Mouse (Mus musculus) megakaryocyte, embryonic 14.5 days (primary cell): ENCODE results near the gene Fam189a1. TPM values are rescaled to one million over a fixed set of nuclear protein-coding genes. Genes with fewer than 3 reads are reported as not detected.

ENCODE experiments used
- H3K27me3 ChIP-seq: replicated peaks from 2 replicates; pipeline ENCODE3; 2012; ENCODE audit warnings: inconsistent platforms
- H3K36me3 ChIP-seq: replicated peaks from 2 replicates; pipeline ENCODE3; 2012; ENCODE audit warnings: low read length, inconsistent platforms, mixed read lengths
- H3K4me1 ChIP-seq: 2 replicates; pipeline ENCODE4 v1.6.1; 2012; ENCODE audit warnings: inconsistent platforms
- H3K4me3 ChIP-seq: replicated peaks from 2 replicates; pipeline ENCODE3; 2012; ENCODE audit warnings: moderate library complexity, mild to moderate bottlenecking, inconsistent platforms
- H3K9me3 ChIP-seq: 2 replicates; pipeline ENCODE4 v1.6.1; 2012; ENCODE audit warnings: inconsistent platforms
- FLI1 ChIP-seq: IDR thresholded peaks from 2 replicates; pipeline ENCODE4 v1.6.1; 2012; ENCODE audit warnings: low read length, inconsistent platforms, mixed read lengths
- GATA1 ChIP-seq: IDR thresholded peaks from 3 replicates; pipeline ENCODE4 v1.6.1; 2012; ENCODE audit warnings: mixed read lengths, low read length, inconsistent platforms, borderline replicate concordance
- polyA plus RNA-seq: library from polyadenylated mRNA; stranded (reverse); fragments of >175 nt; gene quantifications from 2 replicates; pipeline ENCODE4 v1.2.3, GENCODE M21; 2012; ENCODE audit warnings: low replicate concordance; ENCODE audit not compliant: insufficient read depth

The Fam189a1 gene
- polyA plus RNA-seq, 1 experiment: not detected

DNA sequence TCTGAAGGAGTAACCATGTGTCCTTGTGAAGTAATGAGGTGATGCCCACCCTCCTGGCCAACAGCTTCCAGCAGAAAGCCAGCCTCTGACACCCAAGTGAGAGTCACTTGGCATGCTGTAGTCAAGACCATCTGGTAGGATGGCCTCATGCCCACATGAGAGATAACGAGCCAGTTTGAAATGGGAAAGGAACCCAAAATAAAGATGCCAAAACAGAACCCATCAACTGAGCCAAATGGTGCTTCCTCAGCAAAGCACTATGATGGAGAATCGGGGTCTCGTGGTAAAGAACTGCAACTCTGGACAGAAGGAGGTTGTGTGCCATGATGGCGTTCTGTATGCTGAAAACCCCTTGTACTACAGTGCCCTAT lies 51.3 kb downstream of the Fam189a1 start:
- Histone ChIP-seq H3K36me3 (no peaks in the 10 kb centered on the region), H3K9me3 (peaks cover 28% of the 10 kb centered on the region), H3K4me3 (no peak overlapping the region), H3K27me3 (no peaks in the 10 kb centered on the region), H3K4me1 (no peaks in the 10 kb centered on the region)
- TF ChIP-seq FLI1 (no peak), GATA1 (no peak)

DNA sequence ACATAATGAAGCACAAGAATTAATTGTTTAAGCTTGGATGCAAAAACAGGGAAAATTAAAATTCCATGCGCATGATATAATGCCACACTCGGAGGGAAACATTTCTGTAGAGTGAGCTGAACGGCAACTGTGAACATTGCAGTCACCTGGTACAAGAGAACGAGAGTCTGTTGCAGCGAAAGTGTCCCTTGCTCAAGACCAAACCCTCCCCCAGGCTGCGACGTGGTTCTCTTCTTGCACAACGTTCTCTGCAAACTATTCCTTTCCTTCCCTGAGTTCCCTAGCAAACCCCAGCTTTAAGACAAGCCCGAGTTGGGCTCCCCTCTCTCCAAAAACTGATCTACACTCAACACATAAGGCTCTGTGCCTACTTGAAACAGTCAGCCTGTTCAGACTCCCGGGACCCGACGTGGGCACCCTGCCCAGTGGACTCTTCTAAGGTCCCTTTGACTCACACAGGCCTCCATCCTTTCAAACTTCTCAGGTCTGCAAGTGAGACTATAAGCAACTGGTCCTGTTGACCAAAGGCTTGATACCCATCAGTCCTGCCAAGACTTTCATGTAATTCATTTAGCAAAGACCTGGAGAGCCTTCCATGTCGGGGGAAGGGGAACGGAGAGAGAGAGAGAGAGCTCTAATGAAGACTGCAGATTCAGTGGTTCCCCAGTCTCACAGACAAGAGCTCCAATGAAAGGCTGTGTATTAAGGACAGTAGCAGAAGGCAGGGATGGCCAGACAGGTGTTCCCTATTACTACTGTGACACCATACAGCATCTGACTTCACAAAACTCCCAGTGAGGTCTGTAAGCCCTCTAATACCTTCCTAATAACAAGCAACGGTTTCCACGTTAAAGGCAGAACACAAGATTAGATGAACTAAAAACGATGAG lies 51.9 kb downstream of the Fam189a1 start:
- Histone ChIP-seq H3K4me3 (no peak overlapping the region), H3K36me3 (no peaks in the 10 kb centered on the region), H3K9me3 (peaks cover 22% of the 10 kb centered on the region), H3K27me3 (no peaks in the 10 kb centered on the region), H3K4me1 (no peaks in the 10 kb centered on the region)
- no peak for TF ChIP-seq FLI1

DNA sequence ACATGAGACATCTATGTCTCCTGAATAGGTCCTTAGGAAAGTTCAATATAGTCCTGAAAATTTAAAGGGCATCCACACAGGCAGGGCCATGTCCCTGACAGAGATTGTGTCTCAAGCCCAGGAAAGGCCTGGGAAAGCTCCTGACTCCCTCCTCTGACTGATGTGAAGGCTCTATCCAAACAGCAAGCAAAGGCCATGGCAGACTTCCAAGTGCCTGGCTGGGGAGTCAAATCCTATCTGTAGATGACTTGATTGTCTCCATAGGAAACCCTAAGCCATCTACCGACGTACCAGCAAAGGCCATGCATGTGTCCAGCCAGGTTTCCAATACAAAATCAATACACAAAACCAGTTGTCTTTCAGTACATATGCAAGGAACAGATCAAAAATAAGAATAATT lies 54.7 kb downstream of the Fam189a1 start:
- Histone ChIP-seq H3K4me3 (no peak overlapping the region), H3K4me1 (no peaks in the 10 kb centered on the region), H3K9me3 (peaks cover 25% of the 10 kb centered on the region; the same call in 1 of the 2 replicates), H3K36me3 (no peaks in the 10 kb centered on the region), H3K27me3 (no peaks in the 10 kb centered on the region)
- TF ChIP-seq GATA1: no peak
- no peak for TF ChIP-seq FLI1

DNA sequence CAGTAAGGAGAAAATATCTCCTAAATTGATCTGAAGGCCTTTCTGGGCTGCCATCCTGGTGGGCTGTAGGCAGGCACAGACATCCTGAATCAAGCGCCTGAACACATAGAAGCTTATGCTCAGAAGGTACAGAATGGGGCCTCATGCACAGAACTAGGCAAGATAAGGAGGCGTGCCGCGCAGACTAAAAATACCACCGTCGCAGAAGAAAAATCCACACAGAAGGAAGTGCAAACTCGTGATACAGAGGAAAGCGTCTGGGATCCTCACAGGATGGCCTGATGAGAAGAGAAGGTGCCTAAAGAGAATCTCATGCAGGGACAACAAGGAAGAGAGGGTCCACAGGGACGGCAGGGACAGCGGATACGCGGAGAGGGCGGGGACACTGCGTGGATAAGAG lies 58.7 kb downstream of the Fam189a1 start:
- Histone ChIP-seq H3K9me3 (peaks cover 19% of the 10 kb centered on the region; the same call in 1 of the 2 replicates), H3K36me3 (no peaks in the 10 kb centered on the region), H3K4me1 (no peaks in the 10 kb centered on the region), H3K4me3 (no peak overlapping the region), H3K27me3 (no peaks in the 10 kb centered on the region)
- TF ChIP-seq FLI1: no peak
- no peak for TF ChIP-seq GATA1

DNA sequence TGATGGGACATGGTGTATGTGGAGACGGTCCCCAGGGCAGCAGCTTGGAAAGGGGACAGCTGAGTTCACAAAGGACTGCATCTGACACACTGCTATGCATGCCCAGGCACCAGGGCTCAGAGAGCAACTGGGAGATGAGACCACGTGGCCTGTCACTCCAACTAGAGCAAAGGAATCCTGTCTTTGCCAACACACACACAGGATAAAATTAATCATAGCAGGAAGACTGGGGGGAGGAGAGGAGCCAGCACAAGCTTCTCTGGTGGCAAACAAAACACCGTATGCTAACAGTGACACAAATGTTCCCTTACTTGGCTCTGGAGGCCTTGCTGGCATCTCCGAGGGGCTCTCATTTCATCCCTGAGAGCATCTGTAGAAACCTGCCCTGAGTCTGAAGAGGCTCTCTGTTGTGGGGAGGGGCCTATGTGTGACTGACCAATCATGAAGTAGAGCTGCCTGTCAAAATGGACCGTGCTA lies 60.7 kb downstream of the Fam189a1 start:
- Histone ChIP-seq H3K27me3 (no peaks in the 10 kb centered on the region), H3K4me3 (no peak overlapping the region), H3K4me1 (no peaks in the 10 kb centered on the region), H3K36me3 (no peaks in the 10 kb centered on the region), H3K9me3 (peaks cover 30% of the 10 kb centered on the region)
- TF ChIP-seq FLI1: no peak
- TF ChIP-seq GATA1: no peak

DNA sequence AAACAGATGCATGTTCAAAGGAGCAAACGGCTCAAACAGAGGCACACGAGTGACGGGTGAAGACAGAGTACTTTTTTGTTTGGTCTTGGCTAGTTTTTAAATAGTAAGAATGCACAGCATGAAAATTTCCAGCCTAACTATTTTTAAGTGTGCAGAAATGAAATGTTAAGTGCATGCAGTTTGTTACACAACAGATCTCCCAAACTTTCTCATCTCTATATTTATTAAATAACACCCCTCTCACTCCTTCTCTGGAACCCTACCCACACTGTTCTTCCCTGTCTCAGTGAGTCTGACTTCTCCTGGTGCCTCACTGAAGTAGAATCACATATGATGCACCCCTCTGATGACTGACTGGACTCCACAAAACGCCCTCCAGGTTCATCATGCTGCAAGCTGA lies 63.1 kb downstream of the Fam189a1 start:
- H3K9me3 ChIP-seq: peaks cover 29% of the 10 kb centered on the region
- H3K36me3 ChIP-seq: no peaks in the 10 kb centered on the region
- TF ChIP-seq FLI1 (no peak), GATA1 (no peak)
- no peaks in the 10 kb centered on the region for H3K4me1 ChIP-seq
- H3K27me3 ChIP-seq: no peaks in the 10 kb centered on the region
- H3K4me3 ChIP-seq: no peak overlapping the region

DNA sequence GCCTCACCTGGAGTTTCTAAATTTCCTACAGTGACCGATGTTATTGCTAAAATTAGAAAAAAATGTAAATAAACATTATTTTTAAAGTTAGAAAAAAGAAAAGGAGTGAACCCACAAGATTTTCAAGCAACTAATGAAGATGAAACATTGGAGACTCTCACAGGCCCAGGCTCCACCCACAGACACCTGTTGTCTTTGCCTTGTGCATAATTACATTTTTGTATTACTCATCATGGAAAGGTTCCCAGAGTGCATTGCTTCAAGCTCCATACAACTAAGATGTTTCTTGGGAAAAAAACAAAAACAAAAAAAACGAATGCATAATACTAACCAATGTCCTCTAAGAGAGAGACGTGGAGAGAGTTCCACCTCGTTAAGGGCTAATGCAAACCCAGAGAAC lies 64.9 kb downstream of the Fam189a1 start:
- Histone ChIP-seq H3K4me3 (no peak overlapping the region), H3K36me3 (no peaks in the 10 kb centered on the region), H3K27me3 (no peaks in the 10 kb centered on the region), H3K4me1 (no peaks in the 10 kb centered on the region), H3K9me3 (peaks cover 22% of the 10 kb centered on the region)
- TF ChIP-seq FLI1: no peak
- TF ChIP-seq GATA1: no peak

DNA sequence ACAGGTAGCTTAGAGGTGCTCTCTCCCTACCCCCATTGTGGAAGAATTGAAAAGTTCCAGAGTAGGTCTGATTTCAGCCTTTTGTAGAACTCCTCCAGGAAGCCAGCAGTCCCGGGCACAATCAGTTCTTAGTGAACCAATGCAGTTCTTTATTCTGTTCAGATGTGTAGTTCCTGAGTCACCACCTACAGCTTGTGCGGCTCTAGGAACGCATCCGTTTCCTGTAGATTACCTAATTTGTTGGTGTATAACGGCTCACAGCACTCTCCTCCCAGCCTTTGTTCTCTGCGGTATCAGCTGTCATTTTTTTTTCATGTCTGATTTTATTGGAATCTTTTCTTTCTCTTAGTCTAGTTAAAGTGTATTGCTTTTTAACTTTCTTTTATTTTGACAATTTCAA lies 70.4 kb downstream of the Fam189a1 start:
- Histone ChIP-seq H3K27me3 (no peaks in the 10 kb centered on the region), H3K9me3 (0 out of 2 replicates have a peak, but pooled peaks cover 4% of the 10 kb centered on the region), H3K4me3 (no peak overlapping the region), H3K36me3 (no peaks in the 10 kb centered on the region), H3K4me1 (no peaks in the 10 kb centered on the region)
- no peak for TF ChIP-seq GATA1
- no peak for TF ChIP-seq FLI1

DNA sequence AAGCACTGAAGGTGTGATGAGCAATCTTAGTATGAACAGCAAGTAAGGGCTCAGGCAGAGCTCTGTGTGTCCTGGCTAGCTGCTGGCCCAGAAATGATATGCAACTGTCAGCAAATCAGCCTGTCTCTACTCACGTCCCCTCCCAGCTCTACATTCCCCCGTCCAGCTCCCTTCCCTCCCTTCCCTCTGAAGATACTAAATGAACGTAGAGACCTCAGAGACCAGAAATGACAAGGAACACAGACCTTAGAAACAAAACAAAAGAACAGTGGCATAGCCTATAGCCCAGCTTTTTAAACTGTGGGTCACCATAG lies 73.6 kb downstream of the Fam189a1 start:
- Histone ChIP-seq H3K4me1 (no peaks in the 10 kb centered on the region), H3K9me3 (peaks cover 9% of the 10 kb centered on the region), H3K4me3 (no peak overlapping the region), H3K27me3 (no peaks in the 10 kb centered on the region), H3K36me3 (no peaks in the 10 kb centered on the region)
- TF ChIP-seq GATA1 (no peak), FLI1 (no peak)

DNA sequence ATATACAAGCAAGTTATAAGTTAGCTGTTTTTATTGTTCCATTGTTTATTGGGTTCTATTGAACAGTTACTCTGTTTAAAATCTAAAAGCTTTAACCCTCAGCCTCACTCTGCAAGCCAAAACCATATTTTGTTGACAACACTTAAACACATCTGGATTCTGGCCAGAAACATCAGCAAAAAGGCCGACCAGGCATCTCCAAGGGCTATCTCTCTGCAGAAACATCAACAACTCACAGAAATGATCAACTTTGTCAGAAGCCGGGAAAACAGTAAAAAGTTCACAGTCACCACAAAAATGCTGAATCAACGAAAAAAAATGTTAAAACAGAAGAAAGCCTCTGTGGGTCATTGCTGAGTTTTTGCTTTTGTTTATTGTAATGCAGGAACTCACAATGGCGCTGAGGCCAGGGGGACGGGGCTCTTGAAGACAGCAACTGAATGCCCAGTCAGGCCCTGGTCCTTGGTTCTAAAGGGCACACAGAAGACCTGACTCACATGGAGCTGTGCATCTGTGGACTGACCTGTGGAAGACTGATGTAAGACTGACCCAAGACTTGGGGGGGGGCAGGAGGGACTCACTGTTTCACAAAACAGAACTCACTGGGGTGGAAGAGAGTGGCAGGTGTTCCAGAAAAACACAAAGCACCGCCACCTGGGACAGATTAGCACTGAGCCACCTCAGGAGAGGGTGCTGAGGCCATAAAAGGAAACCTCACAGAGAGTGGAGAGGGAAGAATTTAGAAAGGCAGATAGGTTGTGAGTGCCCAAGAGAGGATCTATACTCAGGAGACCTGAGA lies 74.2 kb downstream of the Fam189a1 start:
- Histone ChIP-seq H3K9me3 (peaks cover 12% of the 10 kb centered on the region), H3K4me1 (no peaks in the 10 kb centered on the region), H3K27me3 (no peaks in the 10 kb centered on the region), H3K4me3 (no peak overlapping the region), H3K36me3 (no peaks in the 10 kb centered on the region)
- TF ChIP-seq FLI1 (no peak), GATA1 (no peak)
